Comparison of ENCODE assay signal across 18 mouse cellular contexts in the genomic region with DNA sequence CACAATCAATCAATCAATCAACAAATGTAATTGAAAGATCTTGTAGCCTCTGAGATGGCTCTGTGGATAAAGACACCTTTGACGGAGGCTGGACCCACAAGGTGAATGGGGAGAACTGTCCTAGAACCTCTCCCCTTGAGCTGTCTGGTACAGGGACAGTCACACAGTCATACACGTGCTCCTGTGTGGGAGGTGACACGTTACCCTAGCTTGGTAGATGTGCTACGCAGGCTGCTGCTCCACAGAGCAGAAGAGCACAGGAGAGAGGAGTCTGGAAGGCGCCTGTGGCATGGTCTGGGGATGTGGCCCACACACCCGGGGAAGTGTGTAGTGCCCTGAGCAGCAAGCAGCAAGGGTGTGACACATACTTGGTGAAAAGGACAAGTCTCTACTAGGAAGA. TPM values are rescaled to one million over a fixed set of nuclear protein-coding genes. Genes with fewer than 3 reads are reported as not detected.
DNase-seq lines count a peak whose midpoint lies in the region; ATAC-seq and TF ChIP-seq lines count a peak whose summit lies in the region.
"Had no signal": no experiment of that assay in that cellular context is flagged by ENCODE, and none has a peak within 500 bp of the region (broad histone marks: within the 10 kb centered on the region; RNA-seq: fewer than 3 reads in every experiment).

No protein-coding gene starts in this region.

- intact Hi-C loops in heart, adult 2 months (cut with DNase I) = loop anchor here (2.0 kb wide), 1 partner anchor 24 kb away; no protein-coding TSS in a partner anchor

- 0 out of 2 replicates have a peak, but pooled peaks have one; percentile 15 for ATAC-seq in heart, embryonic 14.5 days (ENCODE audit: insufficient number of reproducible peaks, insufficient read depth, low FRiP score, low read depth)
- ATAC-seq in megakaryocyte, adult 5-6 weeks (ENCODE audit: poor library complexity, severe bottlenecking) = no peak
- no peak for ATAC-seq in megakaryocyte-erythroid progenitor cell, adult 5-6 weeks (replicated peaks; ENCODE audit: low FRiP score, low TSS enrichment, poor library complexity, severe bottlenecking)
- ATAC-seq: activated CD4-positive, CD25-positive, alpha-beta regulatory T cell, adult 4 months; hindbrain, embryonic 16.5 days; intestine, embryonic 15.5 days; midbrain, embryonic 13.5 days had no signal

- H3K4me1 ChIP-seq in heart, embryonic 14.5 days (ENCODE audit: control insufficient read depth in 2 of 2, insufficient read depth in 2 of 2, low read length in 2 of 2) = peaks cover 34 to 47% of the 10 kb centered on the region in 2 experiments
- peaks cover 20% of the 10 kb centered on the region for H3K4me1 ChIP-seq in heart, adult 2 months (ENCODE audit: control insufficient read depth, insufficient read depth, low read length)
- peaks cover 91% of the 10 kb centered on the region for H3K4me1 ChIP-seq in megakaryocyte, embryonic 14.5 days

- no peaks in the 10 kb centered on the region for H3K27me3 ChIP-seq in heart, embryonic 14.5 days (ENCODE audit: control insufficient read depth, insufficient read depth, low read length)
- H3K27me3 ChIP-seq in heart, adult 2 months (ENCODE audit: control insufficient read depth, insufficient read depth, low read length) = no peaks in the 10 kb centered on the region
- H3K27me3 ChIP-seq in megakaryocyte, embryonic 14.5 days (replicated peaks) = no peaks in the 10 kb centered on the region
- H3K27me3 ChIP-seq: intestine, embryonic 15.5 days; limb, embryonic 13.5 days; midbrain, embryonic 13.5 days had no signal

- DNase-seq in heart, adult 2 months = no peak
- DNase-seq in thymus, adult 18-20 months = no peak
- DNase-seq: cerebellum, adult 8-10 months; right cerebral cortex, postnatal 14 days; thymus, postnatal 36 days had no signal

- no peak overlapping the region for H3K9ac ChIP-seq in heart, embryonic 14.5 days (ENCODE audit: low read length)
- no peak overlapping the region for H3K9ac ChIP-seq in heart, adult 2 months (ENCODE audit: low read depth, low read length)
- H3K9ac ChIP-seq: intestine, embryonic 15.5 days; limb, embryonic 13.5 days; midbrain, embryonic 13.5 days had no signal

- WGBS in heart, embryonic 14.5 days = 79% methylated on average over 6 of the region's 6 CpGs
- WGBS in heart, adult 2 months = 64% methylated on average over 6 of the region's 6 CpGs
- WGBS in macrophage (ENCODE audit: missing documents) = 86% methylated on average over 6 of the region's 6 CpGs

- H3K4me3 ChIP-seq in heart, embryonic 14.5 days (ENCODE audit: control insufficient read depth in 1 of 2, insufficient read depth in 1 of 2, low read depth in 1 of 2, low read length in 2 of 2) = no peak overlapping the region
- no peak overlapping the region for H3K4me3 ChIP-seq in heart, adult 2 months
- peak overlapping the region; percentile 67 for H3K4me3 ChIP-seq in megakaryocyte, embryonic 14.5 days (replicated peaks)
- H3K4me3 ChIP-seq in macrophage (ENCODE audit: inconsistent target) = no peak overlapping the region
- H3K4me3 ChIP-seq: forebrain, embryonic 10.5 days; hindbrain, embryonic 10.5 days; intestine, embryonic 15.5 days; limb, embryonic 13.5 days; midbrain, embryonic 13.5 days had no signal

- H3K9me3 ChIP-seq in heart, embryonic 14.5 days (ENCODE audit: control insufficient read depth, low read length) = no peaks in the 10 kb centered on the region
- no peaks in the 10 kb centered on the region for H3K9me3 ChIP-seq in megakaryocyte, embryonic 14.5 days
- H3K9me3 ChIP-seq: forebrain, embryonic 10.5 days; hindbrain, embryonic 10.5 days; intestine, embryonic 15.5 days; limb, embryonic 13.5 days; midbrain, embryonic 13.5 days had no signal

- no peak for TF ChIP-seq EP300 in heart, adult 2 months (IDR thresholded peaks at IDR 0.05; ENCODE audit: insufficient read depth, low read depth, low read length)

- H3K27ac ChIP-seq in heart, embryonic 14.5 days (replicated peaks in 1 of 2; ENCODE audit: control insufficient read depth in 1 of 2, insufficient read depth in 1 of 2, low read depth in 2 of 2, low read length in 2 of 2) = peak overlapping the region in 1 of 2 experiments; percentile 7; a peak in 1 of 4 replicates
- no peak overlapping the region for H3K27ac ChIP-seq in heart, adult 2 months
- H3K27ac ChIP-seq in macrophage = peak overlapping the region; percentile 38
- H3K27ac ChIP-seq: forebrain, embryonic 10.5 days; midbrain, embryonic 13.5 days had no signal

- no peaks in the 10 kb centered on the region for H3K79me2 ChIP-seq in heart, adult 2 months (replicated peaks; ENCODE audit: control insufficient read depth, insufficient read depth, low read length)
- no peaks in the 10 kb centered on the region for H3K79me2 ChIP-seq in macrophage (ENCODE audit: inconsistent target)

- no peak overlapping the region for H3K4me2 ChIP-seq in heart, embryonic 14.5 days (ENCODE audit: low read length)
- H3K4me2 ChIP-seq: intestine, embryonic 15.5 days; midbrain, embryonic 13.5 days had no signal

- no peak for TF ChIP-seq POLR2A in heart, adult 2 months (IDR thresholded peaks at IDR 0.05; ENCODE audit: insufficient read depth, low read depth, low read length)

- H3K36me3 ChIP-seq in heart, embryonic 14.5 days (ENCODE audit: control insufficient read depth, insufficient read depth, low read length) = no peaks in the 10 kb centered on the region
- no peaks in the 10 kb centered on the region for H3K36me3 ChIP-seq in heart, adult 2 months (ENCODE audit: control insufficient read depth, insufficient read depth, low read length)
- peaks cover 58% of the 10 kb centered on the region for H3K36me3 ChIP-seq in megakaryocyte, embryonic 14.5 days (replicated peaks; ENCODE audit: low read length)
- H3K36me3 ChIP-seq in macrophage (ENCODE audit: inconsistent target) = no peaks in the 10 kb centered on the region
- H3K36me3 ChIP-seq: hindbrain, embryonic 10.5 days; intestine, embryonic 15.5 days; limb, embryonic 13.5 days; midbrain, embryonic 13.5 days had no signal

- no peak for TF ChIP-seq CTCF in heart, adult 2 months (IDR thresholded peaks at IDR 0.05)

RNA-seq across cellular contexts. Expression of gene Srsf3, which starts 22.0 kb away (rescaled TPM):
- polyA plus RNA-seq in heart, embryonic 14.5 days (2014; fragmentation: Nextera tagmentation; extraction: Ambion mirVana) = 340 and 357 TPM in 2 replicates
- total RNA-seq in heart, adult 2 months (2021) = 10 to 100 TPM; 64.5 to 84.9 TPM
- polyA plus RNA-seq in heart, adult 2 months (2012; rRNA removed) = 84.5 and 104 TPM in 2 replicates
- polyA plus RNA-seq in megakaryocyte, embryonic 14.5 days (2012; ENCODE audit: insufficient read depth, low replicate concordance) = 27.5 and 103 TPM in 2 replicates
- total RNA-seq in megakaryocyte, adult 5-6 weeks (2015) = 317 and 383 TPM in 2 replicates
- total RNA-seq in megakaryocyte, adult 5-6 weeks (2017) = 479 and 534 TPM in 2 replicates
- 100 to 1,000 TPM; 298 to 475 (median 399) TPM for total RNA-seq in macrophage (2018; cell fraction: chromatin; rRNA removed)
- 10 to 100 TPM; 63.8 to 95.5 (median 73.3) TPM for total RNA-seq in macrophage (2018; cell fraction: cytosol; rRNA removed)
- 100 to 1,000 TPM; 193 to 423 (median 284) TPM for total RNA-seq in macrophage (2018; cell fraction: nucleus; rRNA removed)
- polyA plus RNA-seq in macrophage (2018) = 60.3 to 155 TPM (median 85.0 TPM) in 3 replicates
- 501 and 513 TPM in 2 replicates for total RNA-seq in megakaryocyte-erythroid progenitor cell, adult 5-6 weeks (2014; fragmentation: Nextera tagmentation)
- total RNA-seq in megakaryocyte-erythroid progenitor cell, adult 5-6 weeks (2017) = 747 and 1,154 TPM in 2 replicates

RNA-seq across cellular contexts. Expression of gene Cdkn1a, which starts 36.3 kb away (rescaled TPM):
- 51.7 and 57.7 TPM in 2 replicates for polyA plus RNA-seq in heart, embryonic 14.5 days (2014; fragmentation: Nextera tagmentation; extraction: Ambion mirVana)
- 100 to 1,000 TPM in 1 of 2 experiments, 10 to 100 TPM in 1; 56.4 to 156 TPM for total RNA-seq in heart, adult 2 months (2021)
- 30.4 and 37.3 TPM in 2 replicates for polyA plus RNA-seq in heart, adult 2 months (2012; rRNA removed)
- polyA plus RNA-seq in megakaryocyte, embryonic 14.5 days (2012; ENCODE audit: insufficient read depth, low replicate concordance) = 228 and 253 TPM in 2 replicates
- total RNA-seq in megakaryocyte, adult 5-6 weeks (2015) = 19.9 and 22.6 TPM in 2 replicates
- total RNA-seq in megakaryocyte, adult 5-6 weeks (2017) = 3.7 and 5.8 TPM in 2 replicates
- total RNA-seq in macrophage (2018; cell fraction: chromatin; rRNA removed) = 1,000 to 10,000 TPM in 4 of 26 experiments, 100 to 1,000 TPM in 22; 134 to 1,695 (median 455) TPM
- 1,000 to 10,000 TPM in 5 of 26 experiments, 100 to 1,000 TPM in 21; 227 to 1,662 (median 534) TPM for total RNA-seq in macrophage (2018; cell fraction: cytosol; rRNA removed)
- 1,000 to 10,000 TPM in 7 of 26 experiments, 100 to 1,000 TPM in 19; 155 to 1,879 (median 663) TPM for total RNA-seq in macrophage (2018; cell fraction: nucleus; rRNA removed)
- polyA plus RNA-seq in macrophage (2018) = 176 to 305 TPM (median 287 TPM) in 3 replicates
- 2.1 and 6.5 TPM in 2 replicates for total RNA-seq in megakaryocyte-erythroid progenitor cell, adult 5-6 weeks (2014; fragmentation: Nextera tagmentation)
- 0.95 and 3.5 TPM in 2 replicates for total RNA-seq in megakaryocyte-erythroid progenitor cell, adult 5-6 weeks (2017)

RNA-seq across cellular contexts. Expression of gene Stk38, which starts 46.6 kb away (rescaled TPM):
- polyA plus RNA-seq in heart, embryonic 14.5 days (2014; fragmentation: Nextera tagmentation; extraction: Ambion mirVana) = 68.0 and 70.3 TPM in 2 replicates
- 10 to 100 TPM; 29.5 to 32.5 TPM for total RNA-seq in heart, adult 2 months (2021)
- polyA plus RNA-seq in heart, adult 2 months (2012; rRNA removed) = 41.6 and 50.5 TPM in 2 replicates
- polyA plus RNA-seq in megakaryocyte, embryonic 14.5 days (2012; ENCODE audit: insufficient read depth, low replicate concordance) = 32.2 and 64.5 TPM in 2 replicates
- 312 and 327 TPM in 2 replicates for total RNA-seq in megakaryocyte, adult 5-6 weeks (2015)
- total RNA-seq in megakaryocyte, adult 5-6 weeks (2017) = 237 and 269 TPM in 2 replicates
- total RNA-seq in macrophage (2018; cell fraction: chromatin; rRNA removed) = 100 to 1,000 TPM; 193 to 792 (median 580) TPM
- total RNA-seq in macrophage (2018; cell fraction: cytosol; rRNA removed) = 10 to 100 TPM; 41.5 to 90.6 (median 71.6) TPM
- 100 to 1,000 TPM; 124 to 452 (median 250) TPM for total RNA-seq in macrophage (2018; cell fraction: nucleus; rRNA removed)
- 50.4 to 96.1 TPM (median 84.7 TPM) in 3 replicates for polyA plus RNA-seq in macrophage (2018)
- total RNA-seq in megakaryocyte-erythroid progenitor cell, adult 5-6 weeks (2014; fragmentation: Nextera tagmentation) = 123 TPM in 2 replicates
- 79.5 and 95.0 TPM in 2 replicates for total RNA-seq in megakaryocyte-erythroid progenitor cell, adult 5-6 weeks (2017)

RNA-seq across cellular contexts. Expression of gene Rab44, which starts 59.5 kb away (rescaled TPM):
- polyA plus RNA-seq in heart, embryonic 14.5 days (2014; fragmentation: Nextera tagmentation; extraction: Ambion mirVana) = 0.23 and 0.36 TPM in 2 replicates
- total RNA-seq in heart, adult 2 months (2021) = under 1 TPM in 1 of 2 experiments, not detected in 1; 0.70 TPM
- polyA plus RNA-seq in heart, adult 2 months (2012; rRNA removed) = 0.23 and 0.38 TPM in 2 replicates
- polyA plus RNA-seq in megakaryocyte, embryonic 14.5 days (2012; ENCODE audit: insufficient read depth, low replicate concordance) = 3.4 and 22.3 TPM in 2 replicates
- 52.2 and 62.4 TPM in 2 replicates for total RNA-seq in megakaryocyte, adult 5-6 weeks (2015)
- total RNA-seq in megakaryocyte, adult 5-6 weeks (2017) = 104 and 105 TPM in 2 replicates
- total RNA-seq in macrophage (2018; cell fraction: chromatin; rRNA removed) = 10 to 100 TPM in 12 of 26 experiments, 1 to 10 TPM in 7, under 1 TPM in 4, not detected in 3; 0.19 to 39.9 (median 15.8) TPM
- total RNA-seq in macrophage (2018; cell fraction: cytosol; rRNA removed) = 1 to 10 TPM in 8 of 26 experiments, under 1 TPM in 17, not detected in 1; 0.04 to 2.6 (median 0.66) TPM
- total RNA-seq in macrophage (2018; cell fraction: nucleus; rRNA removed) = 10 to 100 TPM in 13 of 26 experiments, 1 to 10 TPM in 10, under 1 TPM in 3; 0.36 to 44.9 (median 9.5) TPM
- 0.33 to 1.5 TPM (median 0.94 TPM) in 3 replicates for polyA plus RNA-seq in macrophage (2018)
- total RNA-seq in megakaryocyte-erythroid progenitor cell, adult 5-6 weeks (2014; fragmentation: Nextera tagmentation) = 14.9 and 23.3 TPM in 2 replicates
- 4.1 and 23.9 TPM in 2 replicates for total RNA-seq in megakaryocyte-erythroid progenitor cell, adult 5-6 weeks (2017)
- total RNA-seq: left cerebral cortex, postnatal 14 days had no signal
- polyA plus RNA-seq: activated CD4-positive, CD25-positive, alpha-beta regulatory T cell, adult 4 months; hindbrain, embryonic 10.5 days; midbrain, embryonic 13.5 days had no signal
